Mouse (Mus musculus) midbrain, embryonic 13.5 days (tissue): ENCODE data around the gene Kcnab1. TPM values are rescaled to one million over a fixed set of nuclear protein-coding genes. Genes with fewer than 3 reads are reported as not detected.
A peak's percentile ranks its signal among the peaks of the same experiment; 100 is the strongest.
"Not testable (repeated sequence)": the region's sequence is repeated elsewhere in the genome, so short reads cannot be mapped to it uniquely, and the experiment has no call there.

Experiments used
- ATAC-seq: fragments of 200-750 bp; cut with Nextera tagmentation; 2 replicates; pipeline ENCODE4 v1.8.0; 2017; ENCODE audit warnings: mild to moderate bottlenecking, moderate TSS enrichment, moderate library complexity
- H3K27ac ChIP-seq: fragments of 300-500 bp; sonication (generic); 2 replicates; pipeline ENCODE4 v1.5.1; 2015; ENCODE audit warnings: inconsistent platforms, mild to moderate bottlenecking, moderate library complexity
- H3K27me3 ChIP-seq: fragments of 300-500 bp; sonication (generic); 2 replicates; pipeline ENCODE4 v1.6.1; 2015; ENCODE audit warnings: mild to moderate bottlenecking, inconsistent platforms
- H3K36me3 ChIP-seq: fragments of 300-500 bp; sonication (generic); 2 replicates; pipeline ENCODE4 v1.6.1; 2015; ENCODE audit warnings: mild to moderate bottlenecking, inconsistent platforms
- H3K4me1 ChIP-seq: fragments of 300-500 bp; sonication (generic); replicated peaks from 2 replicates; pipeline ENCODE4 v1.6.1; 2015; ENCODE audit warnings: inconsistent platforms
- H3K4me2 ChIP-seq: fragments of 300-500 bp; sonication (generic); replicated peaks from 2 replicates; pipeline ENCODE4 v1.6.1; 2015; ENCODE audit warnings: moderate library complexity, mild to moderate bottlenecking, inconsistent platforms
- H3K4me3 ChIP-seq: fragments of 300-500 bp; sonication (generic); replicated peaks from 2 replicates; pipeline ENCODE4 v1.5.1; 2015; ENCODE audit warnings: mild to moderate bottlenecking, inconsistent platforms
- H3K9ac ChIP-seq: fragments of 300-500 bp; sonication (generic); replicated peaks from 2 replicates; pipeline ENCODE4 v1.6.1; 2015; ENCODE audit warnings: mild to moderate bottlenecking, inconsistent platforms
- H3K9me3 ChIP-seq: fragments of 300-500 bp; sonication (generic); 2 replicates; pipeline ENCODE4 v1.6.1; 2016; ENCODE audit warnings: mild to moderate bottlenecking, inconsistent platforms
- WGBS: fragments of 180-500 bp; shearing (Covaris S2); methylation state at CpG from one replicate; pipeline ENCODE4 v1.1.7; 2015; 5-methylcytosine and 5-hydroxymethylcytosine counted together
- polyA plus RNA-seq: library from polyadenylated mRNA; unstranded; fragments of >200 nt; fragmentation: Nextera tagmentation; extraction: Ambion mirVana; gene quantifications from 2 replicates; pipeline ENCODE4 v1.2.1, GENCODE M21; 2015

Kcnab1 gene
- polyA plus RNA-seq, 1 experiment from 2014 or later: 5.5 TPM

GRCm38 (mm10) chr3:65384431-65384830, 275.2 kb downstream of the Kcnab1 start:
- ATAC-seq: no peak

GRCm38 (mm10) chr3:65385771-65386170, 276.6 kb downstream of the Kcnab1 start:
- Histone ChIP-seq H3K9ac (no peak overlapping the region), H3K9me3 (no peaks in the 10 kb centered on the region), H3K27me3 (no peaks in the 10 kb centered on the region), H3K36me3 (peaks cover 66% of the 10 kb centered on the region), H3K4me1 (peaks cover 9% of the 10 kb centered on the region), H3K4me3 (no peak overlapping the region), H3K4me2 (no peak overlapping the region), H3K27ac (no peak overlapping the region)
- no peak for ATAC-seq

More at GRCm38 (mm10) chr3:65384431-65384830, 275.2 kb downstream of the Kcnab1 start:
- Histone ChIP-seq H3K27ac (no peak overlapping the region), H3K9me3 (no peaks in the 10 kb centered on the region), H3K9ac (no peak overlapping the region), H3K4me2 (no peak overlapping the region), H3K4me1 (no peaks in the 10 kb centered on the region; the same call in 1 of the 2 replicates), H3K27me3 (no peaks in the 10 kb centered on the region), H3K36me3 (peaks cover 67% of the 10 kb centered on the region), H3K4me3 (no peak overlapping the region)
- WGBS: 94% methylated on average over 3 of the region's 3 CpGs

- no peak for ATAC-seq
- WGBS: 44% methylated on average over 6 of the region's 6 CpGs
- H3K9me3 ChIP-seq: no peaks in the 10 kb centered on the region
- peak overlapping the region; percentile 86; the same call in 1 of the 2 replicates for H3K27ac ChIP-seq
- no peaks in the 10 kb centered on the region for H3K27me3 ChIP-seq
- H3K4me2 ChIP-seq: peak overlapping the region; percentile 74
- peaks cover 30% of the 10 kb centered on the region for H3K36me3 ChIP-seq
- H3K4me3 ChIP-seq: peak overlapping the region; percentile 89
- peak overlapping the region; percentile 90 for H3K9ac ChIP-seq
- H3K4me1 ChIP-seq: peaks cover 18% of the 10 kb centered on the region
Measured at GRCm38 (mm10) chr3:65391222-65391783, 282.1 kb downstream of the Kcnab1 start.

- Histone ChIP-seq H3K36me3 (peaks cover 24% of the 10 kb centered on the region), H3K27me3 (no peaks in the 10 kb centered on the region), H3K9me3 (no peaks in the 10 kb centered on the region), H3K4me2 (peak overlapping the region; percentile 74), H3K27ac (peak overlapping the region; percentile 86), H3K4me1 (peaks cover 18% of the 10 kb centered on the region), H3K4me3 (peak overlapping the region; percentile 89), H3K9ac (peak overlapping the region; percentile 90)
- WGBS: 0% methylated on average over 37 of the region's 37 CpGs
- ATAC-seq: peak; percentile 81
Measured at GRCm38 (mm10) chr3:65391784-65392420, 282.7 kb downstream of the Kcnab1 start.

DNA sequence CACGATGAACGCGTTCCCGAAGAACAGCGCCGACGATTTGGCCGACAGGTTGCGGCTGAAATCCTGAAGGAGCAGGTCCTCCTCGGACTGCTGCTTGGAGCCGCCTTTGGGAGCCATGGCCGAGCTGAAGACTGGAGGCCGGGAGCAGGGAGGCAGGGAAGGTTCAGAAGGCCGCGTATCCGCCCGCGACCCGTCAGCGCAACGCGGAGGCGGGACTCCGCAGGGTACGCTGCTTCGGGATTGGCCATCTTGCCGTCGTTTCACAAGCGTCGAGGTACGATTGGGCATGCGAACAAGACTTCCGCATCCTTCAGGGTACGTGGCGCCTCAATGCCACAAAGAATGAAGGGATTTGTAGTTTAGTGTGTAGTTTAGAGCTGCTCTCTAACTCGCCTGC, 283.2 kb downstream of the Kcnab1 start, which contains the start of gene Ssr3:
Gene Ssr3 (minus strand): TSS at position 203 of the 397 bp plus-strand sequence.
- peak within 1 kb of the TSS; percentile 86 for H3K27ac ChIP-seq
- peak within 1 kb of the TSS; percentile 89 for H3K4me3 ChIP-seq
- peaks cover 18% of the 10 kb centered on the region for H3K4me1 ChIP-seq
- H3K9ac ChIP-seq: peak within 1 kb of the TSS; percentile 90
- peak within 1 kb of the TSS; percentile 74 for H3K4me2 ChIP-seq
- H3K27me3 ChIP-seq: no peaks in the 10 kb centered on the region
- no peaks in the 10 kb centered on the region for H3K9me3 ChIP-seq
- peak; percentile 100 for ATAC-seq
- under 1% methylated on average over 36 of the region's 36 CpGs for WGBS
- H3K36me3 ChIP-seq: peaks cover 19% of the 10 kb centered on the region

GRCm38 (mm10) chr3:65395111-65395510, 285.9 kb downstream of the Kcnab1 start:
- not testable (repeated sequence) for H3K27me3 ChIP-seq, H3K9ac ChIP-seq, H3K4me3 ChIP-seq, H3K4me2 ChIP-seq, H3K27ac ChIP-seq, H3K9me3 ChIP-seq, H3K36me3 ChIP-seq, ATAC-seq
- peaks cover 14% of the 10 kb centered on the region for H3K4me1 ChIP-seq
- WGBS: 89% methylated on average over 1 of the region's 1 CpGs

DNA sequence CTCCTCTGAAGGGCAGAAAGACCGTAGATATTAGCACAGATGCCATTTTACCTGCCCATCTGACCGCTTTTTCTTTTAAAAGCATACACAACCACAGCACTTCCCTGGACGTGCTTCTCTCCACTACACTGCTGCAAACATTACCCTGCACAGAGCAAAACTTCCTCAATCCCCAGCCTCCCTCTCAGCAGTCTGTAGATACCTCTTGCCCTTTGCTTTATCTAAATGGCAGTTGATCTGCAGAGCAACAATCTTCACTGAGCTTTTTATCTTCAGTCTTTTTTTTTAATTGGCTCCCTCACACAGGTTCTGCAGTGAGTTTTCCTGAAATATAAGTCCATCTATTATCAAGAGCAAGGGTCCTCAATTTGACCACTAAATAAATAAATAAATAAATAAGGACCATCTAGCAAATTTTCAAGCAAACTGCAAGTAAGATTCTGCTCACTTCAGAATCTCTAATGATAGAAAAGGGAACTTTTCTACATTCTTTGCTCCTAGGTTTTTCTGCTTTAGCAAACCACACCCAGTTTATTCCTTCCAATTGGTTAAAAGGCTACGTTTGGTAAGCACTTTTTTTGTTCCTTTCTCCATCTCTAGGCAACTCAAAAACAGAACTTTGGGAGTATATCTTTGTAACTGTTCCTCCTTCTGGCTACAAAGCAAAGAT, 287.8 kb downstream of the Kcnab1 start:
- Histone ChIP-seq H3K27me3 (no peaks in the 10 kb centered on the region), H3K9me3 (no peaks in the 10 kb centered on the region), H3K4me3 (no peak overlapping the region), H3K36me3 (no peaks in the 10 kb centered on the region), H3K4me1 (no peaks in the 10 kb centered on the region), H3K9ac (no peak overlapping the region), H3K27ac (no peak overlapping the region), H3K4me2 (no peak overlapping the region)
- no peak for ATAC-seq
- WGBS: 79% methylated on average over 4 of the region's 4 CpGs

- H3K27me3 ChIP-seq: no peaks in the 10 kb centered on the region
- 87% methylated on average over 3 of the region's 3 CpGs for WGBS
Measured at GRCm38 (mm10) chr3:65397566-65397965, 288.4 kb downstream of the Kcnab1 start.

GRCm38 (mm10) chr3:65405781-65406180, 296.6 kb downstream of the Kcnab1 start:
- Histone ChIP-seq H3K27me3 (no peaks in the 10 kb centered on the region), H3K9ac (no peak overlapping the region), H3K9me3 (no peaks in the 10 kb centered on the region), H3K27ac (no peak overlapping the region), H3K4me1 (no peaks in the 10 kb centered on the region), H3K4me2 (no peak overlapping the region), H3K4me3 (no peak overlapping the region), H3K36me3 (no peaks in the 10 kb centered on the region)
- no peak for ATAC-seq
- WGBS: 82% methylated on average over 4 of the region's 4 CpGs

More at GRCm38 (mm10) chr3:65397566-65397965, 288.4 kb downstream of the Kcnab1 start:
- ATAC-seq: no peak
- Histone ChIP-seq H3K36me3 (no peaks in the 10 kb centered on the region), H3K4me3 (no peak overlapping the region), H3K9me3 (no peaks in the 10 kb centered on the region), H3K4me1 (no peaks in the 10 kb centered on the region), H3K9ac (no peak overlapping the region), H3K27ac (no peak overlapping the region), H3K4me2 (no peak overlapping the region)

- Histone ChIP-seq H3K27ac (no peak overlapping the region), H3K4me3 (no peak overlapping the region), H3K4me1 (no peaks in the 10 kb centered on the region), H3K36me3 (no peaks in the 10 kb centered on the region), H3K9me3 (no peaks in the 10 kb centered on the region), H3K4me2 (no peak overlapping the region), H3K9ac (no peak overlapping the region), H3K27me3 (no peaks in the 10 kb centered on the region)
- no peak for ATAC-seq
Measured at GRCm38 (mm10) chr3:65407891-65408290, 298.7 kb downstream of the Kcnab1 start.

DNA sequence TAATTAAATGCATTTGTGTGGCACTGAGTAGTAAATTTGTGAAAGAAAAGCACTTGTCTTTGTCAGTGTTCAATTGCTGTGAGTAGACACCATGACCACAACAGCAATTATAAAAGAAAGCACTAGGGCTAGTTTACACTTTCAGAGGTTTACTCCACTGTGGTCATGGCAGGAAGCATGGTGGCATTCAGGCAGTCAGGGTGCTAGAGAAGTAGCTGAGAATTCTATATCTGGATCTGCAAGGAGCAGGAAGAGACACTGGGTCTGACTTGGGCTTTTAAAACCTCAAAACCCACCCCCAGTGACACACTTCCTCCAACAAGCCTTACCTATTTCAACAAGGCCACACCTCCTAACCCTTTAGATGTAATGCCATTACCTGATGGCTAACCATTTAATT, 307.4 kb downstream of the Kcnab1 start:
- Histone ChIP-seq H3K9me3 (no peaks in the 10 kb centered on the region), H3K4me2 (no peak overlapping the region), H3K4me1 (no peaks in the 10 kb centered on the region), H3K4me3 (no peak overlapping the region), H3K27me3 (no peaks in the 10 kb centered on the region), H3K9ac (no peak overlapping the region), H3K36me3 (no peaks in the 10 kb centered on the region), H3K27ac (no peak overlapping the region)
- ATAC-seq: no peak

GRCm38 (mm10) chr3:65417913-65418594, 308.9 kb downstream of the Kcnab1 start:
- H3K9ac ChIP-seq: no peak overlapping the region
- H3K27ac ChIP-seq: no peak overlapping the region
- no peak overlapping the region for H3K4me2 ChIP-seq
- no peaks in the 10 kb centered on the region for H3K9me3 ChIP-seq
- ATAC-seq: no peak
- no peaks in the 10 kb centered on the region for H3K4me1 ChIP-seq
- H3K4me3 ChIP-seq: no peak overlapping the region
- no peaks in the 10 kb centered on the region for H3K36me3 ChIP-seq
- H3K27me3 ChIP-seq: no peaks in the 10 kb centered on the region
- WGBS: 84% methylated on average over 5 of the region's 5 CpGs
